Mouse (Mus musculus) urinary bladder, adult 2 months (tissue): ENCODE data around the gene Ptprm. TPM values are rescaled to one million over a fixed set of nuclear protein-coding genes. Genes with fewer than 3 reads are reported as not detected.

Experiments used
- DNase-seq: peaks from one replicate; pipeline ENCODE4 v3.0.0; 2022; ENCODE audit warnings: low spot score
- polyA plus RNA-seq: library from polyadenylated mRNA; depleted of rRNA; stranded (reverse); fragments of >200 nt; gene quantifications from 2 replicates; pipeline ENCODE4 v1.2.3, GENCODE M21; 2012

Gene Ptprm
- polyA plus RNA-seq, 1 experiment = 15.0 TPM

- no peak for DNase-seq
Measured at GRCm38 (mm10) chr17:67345157-67345556, 9.1 kb downstream of the Ptprm start.

GRCm38 (mm10) chr17:67343471-67343870, 10.8 kb downstream of the Ptprm start:
- no peak for DNase-seq

- DNase-seq = no peak
Measured at GRCm38 (mm10) chr17:67343006-67343405, 11.3 kb downstream of the Ptprm start.

GRCm38 (mm10) chr17:67340362-67340761, 13.9 kb downstream of the Ptprm start:
- DNase-seq = no peak

GRCm38 (mm10) chr17:67339569-67339968, 14.7 kb downstream of the Ptprm start:
- DNase-seq = no peak

GRCm38 (mm10) chr17:67334310-67334709, 19.9 kb downstream of the Ptprm start:
- DNase-seq = no peak

- DNase-seq = no peak
Measured at GRCm38 (mm10) chr17:67329435-67329834, 24.8 kb downstream of the Ptprm start.

GRCm38 (mm10) chr17:67324499-67324832, 29.8 kb downstream of the Ptprm start:
- no peak for DNase-seq

- DNase-seq = no peak
Measured at GRCm38 (mm10) chr17:67323777-67324498, 30.3 kb downstream of the Ptprm start.

- no peak for DNase-seq
Measured at GRCm38 (mm10) chr17:67314491-67315205, 39.6 kb downstream of the Ptprm start.

GRCm38 (mm10) chr17:67308421-67308820, 45.8 kb downstream of the Ptprm start:
- DNase-seq = no peak

GRCm38 (mm10) chr17:67306066-67306845, 48.0 kb downstream of the Ptprm start:
- DNase-seq = no peak

- no peak for DNase-seq
Measured at GRCm38 (mm10) chr17:67304831-67305230, 49.4 kb downstream of the Ptprm start.

GRCm38 (mm10) chr17:67303326-67304099, 50.7 kb downstream of the Ptprm start:
- no peak for DNase-seq

GRCm38 (mm10) chr17:67302569-67302968, 51.7 kb downstream of the Ptprm start:
- DNase-seq = no peak

GRCm38 (mm10) chr17:67302074-67302473, 52.2 kb downstream of the Ptprm start:
- DNase-seq = no peak

GRCm38 (mm10) chr17:67301367-67301766, 52.9 kb downstream of the Ptprm start:
- no peak for DNase-seq

GRCm38 (mm10) chr17:67298269-67298798, 55.9 kb downstream of the Ptprm start:
- no peak for DNase-seq

GRCm38 (mm10) chr17:67296604-67297595, 57.4 kb downstream of the Ptprm start:
- no peak for DNase-seq

GRCm38 (mm10) chr17:67290662-67291240, 63.5 kb downstream of the Ptprm start:
- DNase-seq = no peak
